18 mouse cellular contexts compared by ENCODE assay signal in the genomic region with DNA sequence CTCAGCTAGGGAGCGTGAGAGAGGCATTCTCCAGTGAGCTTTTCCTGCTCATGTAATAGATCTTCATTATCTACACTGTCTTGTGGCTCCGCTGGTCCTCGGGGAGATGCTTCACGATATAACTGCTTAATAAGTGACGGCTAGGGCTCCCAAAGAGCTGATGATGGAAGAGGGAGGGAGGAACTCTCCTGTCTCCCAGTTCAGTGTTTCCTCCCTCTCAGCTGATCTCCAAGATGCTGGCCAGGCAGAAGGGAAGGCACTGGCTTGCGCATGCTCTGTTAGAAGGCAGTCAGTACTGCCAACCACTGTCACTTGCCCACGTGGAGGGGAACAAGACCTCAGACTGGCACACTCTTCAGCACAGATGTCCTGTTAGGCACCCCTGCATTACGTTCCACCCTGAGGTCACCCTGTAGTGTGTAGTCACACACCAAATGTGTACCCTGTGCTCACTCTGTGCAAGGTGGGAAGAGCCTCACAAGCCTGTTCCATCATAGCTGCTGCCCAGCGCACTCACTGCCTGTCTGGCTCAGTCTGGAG.
DNase-seq lines count a peak whose midpoint lies in the region; ATAC-seq and TF ChIP-seq lines count a peak whose summit lies in the region.
"Had no signal": no experiment of that assay in that cellular context is flagged by ENCODE, and none has a peak within 500 bp of the region (broad histone marks: within the 10 kb centered on the region; RNA-seq: fewer than 3 reads in every experiment).

No protein-coding gene starts in this region.

- H3K9ac ChIP-seq in lung, embryonic 14.5 days = no peak overlapping the region
- H3K9ac ChIP-seq in hindbrain, embryonic 12.5 days = no peak overlapping the region
- H3K9ac ChIP-seq: liver, embryonic 12.5 days; midbrain, embryonic 12.5 days had no signal

- no peak overlapping the region for H3K4me3 ChIP-seq in lung, embryonic 14.5 days (ENCODE audit: low read depth, low read length)
- H3K4me3 ChIP-seq in hindbrain, embryonic 12.5 days = no peak overlapping the region
- H3K4me3 ChIP-seq: heart, embryonic 10.5 days; liver, embryonic 12.5 days; midbrain, embryonic 12.5 days had no signal

- no peak overlapping the region for H3K4me2 ChIP-seq in lung, embryonic 14.5 days
- no peak overlapping the region for H3K4me2 ChIP-seq in hindbrain, embryonic 12.5 days (replicated peaks)
- H3K4me2 ChIP-seq: liver, embryonic 12.5 days; midbrain, embryonic 12.5 days had no signal

- TF ChIP-seq CTCF in lung, embryonic 14.5 days (IDR thresholded peaks at IDR 0.05; ENCODE audit: low read depth) = no peak

- peaks cover 8% of the 10 kb centered on the region for H3K4me1 ChIP-seq in lung, embryonic 14.5 days (ENCODE audit: insufficient read depth)
- peaks cover 16% of the 10 kb centered on the region for H3K4me1 ChIP-seq in hindbrain, embryonic 12.5 days
- H3K4me1 ChIP-seq: liver, embryonic 12.5 days had no signal

- H3K27ac ChIP-seq in lung, embryonic 14.5 days (ENCODE audit: low read depth) = no peak overlapping the region
- 0 out of 2 replicates have a peak overlapping the region, but pooled peaks have one; percentile 30 for H3K27ac ChIP-seq in hindbrain, embryonic 12.5 days
- H3K27ac ChIP-seq: heart, embryonic 10.5 days; liver, embryonic 12.5 days had no signal

- WGBS in lung, embryonic 14.5 days = 51% methylated on average over 9 of the region's 9 CpGs
- WGBS in hindbrain, embryonic 12.5 days = 64% methylated on average over 9 of the region's 9 CpGs

- no peaks in the 10 kb centered on the region for H3K27me3 ChIP-seq in lung, embryonic 14.5 days (ENCODE audit: insufficient read depth, low read length)
- peaks cover 30% of the 10 kb centered on the region for H3K27me3 ChIP-seq in hindbrain, embryonic 12.5 days
- H3K27me3 ChIP-seq: liver, embryonic 12.5 days had no signal

- H3K9me3 ChIP-seq in lung, embryonic 14.5 days (ENCODE audit: low read depth, low read length) = no peaks in the 10 kb centered on the region
- H3K9me3 ChIP-seq in hindbrain, embryonic 12.5 days (replicated peaks) = peaks cover 3% of the 10 kb centered on the region; the same call in 1 of the 2 replicates
- H3K9me3 ChIP-seq: heart, embryonic 10.5 days had no signal

- no peaks in the 10 kb centered on the region for H3K36me3 ChIP-seq in lung, embryonic 14.5 days (ENCODE audit: insufficient read depth)
- H3K36me3 ChIP-seq in hindbrain, embryonic 12.5 days = no peaks in the 10 kb centered on the region
- H3K36me3 ChIP-seq: heart, embryonic 10.5 days; liver, embryonic 12.5 days; midbrain, embryonic 12.5 days had no signal

- peak; percentile 14; the same call in 1 of the 2 replicates for ATAC-seq in lung, embryonic 14.5 days (ENCODE audit: insufficient read depth)
- ATAC-seq in hindbrain, embryonic 12.5 days (ENCODE audit: low FRiP score) = peak; percentile 63
- ATAC-seq in monocyte, adult 5-6 weeks (replicated peaks; ENCODE audit: insufficient number of reproducible peaks, low FRiP score, low TSS enrichment, poor library complexity, severe bottlenecking) = 0 out of 2 replicates have a peak, but pooled peaks have one; percentile 35
- no peak for ATAC-seq in megakaryocyte progenitor cell, adult 5-6 weeks (replicated peaks; ENCODE audit: poor library complexity)
- ATAC-seq: liver, embryonic 12.5 days; lung, postnatal 0 days had no signal

- peak; percentile 64 to 72 for DNase-seq in cerebellum, postnatal 10 days
- no peak for DNase-seq in cerebellum, adult 9-10 months
- DNase-seq in lung, embryonic 14.5 days = no peak
- no peak for DNase-seq in lung, postnatal 4 days
- DNase-seq in right cerebral cortex, postnatal 10 days (ENCODE audit: low spot score in 2 of 2) = no peak
- DNase-seq: adrenal gland, postnatal 14 days; cerebellum, postnatal 25 days; gastrocnemius, postnatal 10 days; heart, postnatal 14 days; kidney, adult 18-20 months; kidney, postnatal 36 days had no signal

Comparison
In these comparisons a context has a peak if more than half of its experiments do, and no peak if none do; other contexts are left out.
1. DNase-seq: peak in cerebellum, postnatal 10 days (2 of 2); none in cerebellum, adult 9-10 months (single experiment), lung, embryonic 14.5 days (single experiment), lung, postnatal 4 days (0 of 2) and right cerebral cortex, postnatal 10 days (0 of 2).